Mouse (Mus musculus) NIH3T3 (cell line): ENCODE data around the gene Fancc.
A peak's percentile ranks its signal among the peaks of the same experiment; 100 is the strongest.
"Not testable (repeated sequence)": the region's sequence is repeated elsewhere in the genome, so short reads cannot be mapped to it uniquely, and the experiment has no call there.

ENCODE experiments used
- DNase-seq: peaks from one replicate; pipeline ENCODE4 v3.0.0-alpha.2; 2012; ENCODE audit warnings: low read depth

The Fancc gene

DNA sequence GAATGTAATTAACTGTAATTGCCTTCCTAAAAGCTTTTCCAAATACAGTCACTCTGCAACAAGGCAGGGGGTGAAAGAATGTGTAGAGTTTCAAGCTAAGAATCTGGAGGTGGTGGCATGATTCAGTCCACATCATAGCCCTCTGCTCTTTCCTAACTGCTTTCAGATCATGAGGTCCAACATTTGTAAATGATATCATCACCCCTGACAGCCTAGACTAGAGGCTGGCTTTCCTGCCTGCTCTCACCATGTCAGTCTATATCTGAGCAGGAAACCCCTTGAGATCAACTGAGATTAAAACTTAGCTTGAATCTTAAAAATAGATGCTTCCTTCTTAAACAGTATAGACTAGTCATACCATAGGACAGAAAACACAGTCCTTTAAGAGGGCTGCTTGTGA, 75.9 kb downstream of the Fancc start:
- DNase-seq = peak; percentile 47

DNA sequence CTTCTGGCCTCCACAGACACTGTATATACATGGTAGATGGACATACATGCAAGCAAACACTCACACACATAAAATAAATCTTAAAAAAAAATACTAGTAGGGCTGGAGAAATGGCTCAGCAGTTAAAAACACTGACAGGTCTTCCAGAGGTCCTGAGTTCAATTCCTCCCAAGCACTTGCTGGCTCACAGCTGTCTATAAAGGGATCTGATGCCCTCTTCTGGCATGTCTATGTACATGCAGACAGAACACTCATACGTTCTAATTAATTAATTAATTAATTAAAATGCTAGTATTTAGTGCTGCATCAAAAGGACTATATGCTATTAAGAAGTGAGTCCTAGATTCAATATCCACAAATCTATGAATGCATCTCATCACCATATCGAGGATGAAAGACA, 78.9 kb downstream of the Fancc start:
- DNase-seq = no peak

DNA sequence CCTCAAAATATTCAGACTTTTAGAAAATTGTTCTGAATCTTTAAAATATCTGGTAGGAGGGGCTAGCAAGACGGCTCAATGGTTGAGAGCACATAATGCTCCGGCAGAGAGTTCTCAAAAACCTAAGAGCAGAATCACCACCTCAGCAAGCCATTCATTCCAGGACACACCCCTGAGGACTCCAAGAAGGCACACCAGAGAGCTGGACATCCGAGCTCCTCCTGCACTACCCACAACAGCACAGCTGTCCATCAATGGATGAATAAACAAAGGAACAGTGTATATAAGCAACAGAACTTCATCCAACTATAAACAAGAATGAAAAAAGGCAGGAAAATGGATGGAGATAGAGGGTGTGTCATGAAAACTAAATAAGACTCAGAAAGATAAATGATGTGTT, 80.3 kb downstream of the Fancc start:
- no peak for DNase-seq

DNA sequence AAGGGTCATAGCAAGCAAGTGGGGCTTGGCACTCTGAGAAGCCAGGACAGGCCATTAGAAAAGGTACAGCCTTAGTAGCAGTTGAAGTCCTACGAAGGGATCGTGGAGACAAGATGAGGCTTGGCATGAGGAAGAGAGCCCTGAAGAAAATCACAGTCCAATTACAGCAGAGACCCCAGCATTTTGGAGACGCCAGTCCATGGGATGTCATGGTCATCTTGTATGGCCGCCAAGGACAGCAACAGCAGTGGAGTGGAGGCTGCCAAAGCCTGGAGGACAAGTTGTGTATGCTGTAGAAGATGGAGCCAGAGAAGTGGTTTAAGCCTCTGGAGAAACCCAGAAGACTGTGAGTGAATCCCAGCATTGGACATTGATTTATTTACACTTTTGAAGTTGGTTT, 84.4 kb downstream of the Fancc start:
- no peak for DNase-seq

DNA sequence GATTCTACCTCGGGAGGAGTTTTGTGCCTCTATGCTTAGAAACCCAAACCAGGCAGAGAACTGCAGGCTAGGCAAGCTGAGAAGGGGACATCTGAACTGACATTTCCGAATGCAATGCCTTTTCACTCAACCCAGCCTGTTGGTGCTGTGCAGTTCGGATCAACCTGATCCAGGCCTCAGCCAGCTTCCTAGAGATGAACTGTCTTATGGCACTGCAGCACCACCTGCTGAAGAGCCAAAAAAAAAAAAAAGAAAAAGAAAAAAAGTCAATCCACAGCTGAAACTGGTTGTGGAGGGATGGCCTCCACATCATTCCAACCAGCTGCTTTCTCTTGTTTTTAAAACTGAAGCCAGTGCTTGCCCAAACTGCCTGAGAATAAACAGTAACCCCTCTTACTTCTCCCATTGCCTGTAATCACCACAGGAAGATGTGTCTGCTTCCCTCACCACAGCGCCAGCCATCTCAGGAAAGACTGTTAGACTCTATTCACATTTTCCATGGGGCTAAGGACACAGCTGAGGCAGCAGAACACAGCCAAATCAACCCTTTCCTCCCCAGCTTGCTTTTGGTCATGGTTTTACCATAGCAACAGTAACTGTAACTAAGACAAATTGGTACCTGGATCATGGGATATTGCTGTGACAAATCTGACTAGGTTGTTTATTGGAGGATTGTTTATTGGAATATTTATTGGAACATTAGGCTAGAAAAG, 85.6 kb downstream of the Fancc start:
- DNase-seq = no peak

DNA sequence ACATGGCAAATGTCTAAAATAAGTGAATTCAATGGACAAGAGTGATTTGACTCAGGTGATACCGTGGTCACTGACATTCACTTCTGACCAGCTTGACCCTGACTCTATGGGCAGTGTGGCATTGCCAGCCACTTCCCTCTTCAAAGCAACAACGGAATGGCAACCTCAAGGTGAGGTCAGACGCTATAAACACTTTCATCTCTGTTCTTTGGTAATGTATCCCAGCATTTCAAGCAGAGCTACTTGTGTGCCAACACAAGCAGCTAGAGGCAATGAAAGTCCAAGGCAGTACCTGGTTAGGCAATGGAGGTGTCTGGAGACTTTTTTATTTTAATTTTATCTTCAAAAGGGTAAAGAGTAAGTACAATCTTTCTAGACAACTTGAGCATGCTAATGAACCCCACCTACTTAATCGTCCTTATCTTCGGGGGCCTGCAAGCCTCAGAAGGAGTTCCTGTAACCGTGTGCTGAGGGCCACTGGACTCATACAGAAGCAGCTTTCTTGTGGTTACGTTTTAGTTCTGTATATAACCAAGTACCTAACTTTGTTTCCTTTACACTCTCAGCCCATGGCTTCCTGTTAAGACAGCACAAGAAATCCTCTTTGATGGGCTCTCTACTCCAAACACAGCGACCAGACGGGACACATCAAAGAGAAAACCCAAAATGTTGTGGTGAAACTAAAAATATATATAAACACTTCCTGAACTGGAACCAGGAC, 86.3 kb downstream of the Fancc start:
- DNase-seq = no peak

DNA sequence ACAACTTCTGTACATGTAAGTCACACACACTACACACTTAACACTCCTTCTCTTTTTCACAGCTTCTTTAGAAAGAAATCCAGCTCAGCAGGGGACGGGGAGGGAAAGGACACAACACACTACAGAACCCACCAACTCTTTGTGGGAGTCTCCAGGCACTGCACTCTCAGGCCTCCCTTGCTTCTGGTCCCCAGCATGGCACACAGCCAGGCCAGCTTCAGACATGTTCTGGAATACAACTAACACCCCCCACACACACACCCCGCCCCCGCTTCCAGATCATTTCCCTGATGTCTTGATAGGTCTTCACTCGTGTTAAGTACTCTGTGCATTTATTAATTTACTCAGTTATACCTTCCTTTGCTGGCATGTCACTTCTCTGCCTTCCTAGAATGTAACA, 91.9 kb downstream of the Fancc start:
- no peak for DNase-seq

DNA sequence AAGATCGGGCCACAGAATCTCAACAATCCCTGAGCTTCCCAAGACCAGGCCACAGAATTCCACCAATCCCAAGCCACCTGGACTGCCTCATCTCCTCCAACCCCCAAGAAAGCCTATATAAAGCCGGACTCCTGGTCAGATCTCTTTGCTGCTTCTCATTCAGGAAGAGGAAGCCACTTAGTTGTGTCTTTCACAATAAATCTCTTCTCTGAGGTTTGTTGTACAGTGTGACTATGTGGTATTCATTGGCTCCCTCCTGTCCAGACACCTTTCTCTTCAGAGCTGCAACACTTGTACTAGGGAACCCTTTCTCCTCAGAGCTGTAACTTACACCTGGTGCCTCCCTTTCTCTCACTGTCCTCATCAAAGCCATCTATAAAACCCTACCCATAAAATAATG, 92.4 kb downstream of the Fancc start:
- no peak for DNase-seq

DNA sequence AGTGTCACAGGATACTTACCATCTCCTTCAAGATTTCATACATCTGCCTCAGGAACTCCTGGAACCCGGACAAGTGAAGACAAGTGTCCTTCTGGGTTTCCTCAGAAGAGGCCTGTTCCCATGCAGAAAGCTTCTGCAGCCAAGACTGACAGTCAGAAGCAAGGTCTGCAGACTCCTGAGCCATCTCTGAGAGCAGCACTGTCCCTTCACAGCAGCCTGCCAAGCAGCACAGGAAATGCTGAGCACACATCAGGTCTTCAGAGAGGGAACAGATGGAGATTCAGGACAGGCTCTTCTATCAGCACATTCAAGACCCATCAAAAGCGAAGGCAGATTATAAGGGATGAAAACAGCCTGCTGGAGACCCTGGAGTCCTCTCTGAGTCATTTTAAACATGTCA, 94.3 kb downstream of the Fancc start:
- no peak for DNase-seq

DNA sequence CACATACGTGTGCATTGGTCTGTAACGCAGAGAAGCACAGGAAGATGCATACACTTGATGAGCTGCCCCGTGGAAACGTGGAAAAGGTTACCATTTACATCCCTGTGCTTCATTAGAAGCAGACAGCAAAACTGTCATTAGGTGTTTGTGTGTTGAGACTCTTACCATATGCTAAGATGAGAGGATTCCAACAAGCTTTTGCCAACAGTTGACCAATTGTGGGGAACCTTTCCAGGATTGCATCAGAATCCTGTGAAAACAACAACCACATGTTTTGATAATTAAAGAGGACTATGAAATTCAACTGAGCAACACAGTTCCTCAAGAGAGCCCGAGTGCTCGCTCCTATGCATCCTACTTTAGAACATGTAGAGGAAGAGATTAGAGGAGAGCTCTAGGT, 97.0 kb downstream of the Fancc start:
- peak; percentile 63 for DNase-seq

DNA sequence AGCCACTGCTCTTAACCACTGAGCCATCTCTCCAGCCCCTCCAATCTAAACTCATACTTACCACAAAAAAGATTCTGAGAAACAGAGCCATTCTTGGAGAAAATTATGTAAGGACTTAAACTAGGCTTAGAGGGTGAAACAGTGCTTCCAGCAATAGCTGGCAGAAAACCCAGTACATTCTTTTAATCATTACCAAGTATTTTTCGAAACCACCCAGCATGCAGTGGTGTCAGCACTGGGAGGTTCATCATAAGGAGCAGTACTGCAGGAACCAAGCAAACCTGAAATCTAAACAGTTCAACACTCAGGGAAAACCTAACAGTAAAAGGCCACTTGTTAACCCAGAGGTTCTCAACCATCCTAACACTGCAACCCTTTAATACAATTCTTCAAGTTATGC, 99.7 kb downstream of the Fancc start:
- peak; percentile 39 for DNase-seq

DNA sequence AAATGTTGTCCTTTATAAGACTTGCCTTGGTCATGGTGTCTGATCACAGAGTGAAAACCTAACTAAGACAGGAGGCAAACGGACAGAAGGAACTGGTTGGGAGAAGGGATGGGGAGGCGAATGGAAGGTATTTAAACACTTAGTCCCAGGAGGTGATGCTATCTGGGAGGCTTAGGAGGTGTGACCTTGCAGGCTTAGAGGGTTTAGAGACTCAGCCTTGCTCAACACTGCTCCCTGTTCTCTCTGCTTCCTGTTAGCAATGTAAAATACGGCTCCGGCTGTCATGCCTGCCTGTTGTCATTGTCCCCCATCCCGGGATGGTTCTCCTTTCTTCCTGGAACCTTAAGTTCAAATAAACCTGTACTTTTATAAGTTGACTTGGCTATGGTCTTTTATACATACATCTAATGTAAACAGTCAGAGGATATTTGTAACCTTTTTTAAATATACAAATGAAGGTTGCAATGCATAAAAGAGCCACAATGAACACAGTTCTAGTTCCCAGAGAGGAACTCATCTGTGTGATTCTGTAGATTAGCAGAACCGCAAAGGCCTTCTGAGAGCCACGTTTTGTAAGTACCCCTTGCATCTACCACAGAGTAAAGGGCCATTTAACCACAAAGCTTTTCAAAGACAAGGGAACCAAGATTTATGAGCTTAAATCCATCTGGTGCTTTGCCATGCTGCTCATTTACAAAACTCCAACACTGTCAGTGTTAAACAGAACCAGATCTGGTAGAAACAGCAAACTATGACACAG, 102.6 kb downstream of the Fancc start:
- DNase-seq = no peak

DNA sequence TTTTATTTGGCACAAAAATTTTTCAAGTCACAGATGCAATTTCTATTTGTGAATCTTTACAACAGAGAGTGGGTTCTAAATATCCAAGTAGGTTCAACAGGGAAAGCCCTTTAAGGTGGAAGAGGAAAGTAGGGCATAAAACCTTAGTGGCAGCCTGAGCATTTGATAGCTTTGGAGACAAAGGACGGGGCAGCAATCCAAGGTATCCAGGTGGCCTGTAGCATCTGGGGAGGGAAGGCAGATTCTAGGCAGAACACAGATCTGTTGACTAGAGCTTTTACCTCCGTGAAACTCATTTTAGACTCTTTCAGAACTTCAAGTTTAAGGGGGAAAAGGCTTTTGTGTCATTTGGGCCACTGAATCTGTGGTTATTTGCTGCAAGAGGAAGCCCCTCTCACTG, 111.8 kb downstream of the Fancc start:
- DNase-seq = no peak

DNA sequence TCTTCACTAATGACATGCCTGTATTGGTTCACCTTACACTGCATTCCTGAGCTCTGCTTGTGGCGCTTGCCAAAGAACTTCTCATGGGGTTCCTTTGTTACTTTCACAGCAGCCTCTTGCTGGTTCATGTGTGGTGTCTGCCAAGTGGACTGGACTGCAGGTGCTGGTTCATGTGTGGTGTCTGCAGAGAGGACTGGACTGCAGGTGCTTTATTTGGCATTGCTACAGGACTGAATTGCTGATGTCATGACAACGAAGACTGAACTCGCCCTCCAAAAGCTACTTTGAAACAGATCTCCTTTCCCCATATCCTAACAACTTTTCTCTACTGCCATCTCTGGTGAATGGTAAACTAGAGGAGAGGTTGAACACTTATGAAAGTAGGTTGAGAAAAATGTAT, 112.3 kb downstream of the Fancc start:
- DNase-seq = no peak

DNA sequence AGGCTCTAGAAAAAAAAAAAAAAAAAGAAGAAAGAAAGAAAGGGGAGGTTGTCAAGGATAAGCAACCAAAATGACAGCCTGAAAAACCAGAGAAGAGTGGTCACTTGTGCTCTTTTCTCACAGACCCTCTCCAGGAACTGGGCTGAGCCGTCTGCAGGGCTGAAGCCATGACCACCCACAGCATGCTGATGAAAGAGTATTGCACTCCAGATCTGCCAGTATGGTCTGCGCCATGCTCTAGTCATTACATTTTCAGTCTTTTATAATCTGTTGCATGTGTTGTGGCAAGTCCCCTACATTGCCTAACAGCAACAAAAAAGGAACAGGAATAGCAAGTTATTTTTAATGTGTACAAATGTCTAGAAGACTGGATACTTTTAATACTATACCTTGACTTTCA, 114.9 kb downstream of the Fancc start:
- no peak for DNase-seq

DNA sequence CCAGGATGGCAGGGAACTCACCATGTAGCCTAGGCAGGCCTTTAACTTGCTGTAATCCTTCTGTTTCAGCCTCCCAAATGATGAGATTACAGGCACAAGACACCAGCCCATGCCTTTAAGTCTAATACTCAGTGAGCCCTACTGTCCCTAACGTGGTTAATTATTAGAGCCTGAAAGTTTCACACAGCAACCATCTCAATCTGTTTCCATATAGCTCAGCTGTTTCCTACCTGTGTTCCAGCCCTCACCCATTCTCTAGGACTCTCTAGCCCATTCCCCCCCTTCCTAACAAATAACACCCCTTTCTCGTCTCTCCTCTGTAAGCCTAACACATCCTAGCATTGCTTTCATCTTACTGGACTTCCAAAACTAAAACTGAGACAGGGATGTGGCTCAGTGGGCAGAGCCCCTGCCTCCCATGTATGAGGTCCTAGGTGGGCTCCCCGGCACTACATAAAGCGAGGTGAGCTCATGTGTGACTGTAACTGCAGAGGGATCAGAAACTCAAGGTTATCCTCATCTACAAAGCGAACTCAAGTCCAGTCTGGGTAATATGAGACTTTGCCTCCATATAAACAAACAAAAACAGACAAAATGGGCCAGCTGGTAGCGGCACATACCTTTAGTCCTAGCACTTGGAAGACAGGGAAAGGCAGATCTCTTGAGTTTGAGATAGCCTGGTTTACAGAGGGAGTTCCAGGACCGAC, 123.5 kb downstream of the Fancc start:
- DNase-seq = no peak

DNA sequence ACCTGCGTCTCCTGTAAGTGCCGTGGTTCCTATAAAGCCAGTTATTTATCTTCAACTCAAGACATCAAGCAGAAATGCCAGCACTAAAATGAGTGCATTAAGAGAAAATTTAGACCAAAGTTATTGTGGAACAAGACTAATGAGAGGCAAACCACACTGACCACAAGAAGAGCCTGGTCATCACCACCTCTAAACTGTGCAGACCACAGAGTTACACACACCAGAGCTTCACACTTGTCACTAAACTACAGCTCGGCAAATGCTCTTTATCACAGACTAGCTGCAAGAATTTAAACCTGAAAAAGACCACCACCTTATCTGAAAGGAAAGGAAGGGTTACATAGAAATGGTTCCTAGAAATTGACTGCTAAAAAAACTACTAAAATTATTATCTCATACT, 135.3 kb downstream of the Fancc start:
- DNase-seq = no peak

DNA sequence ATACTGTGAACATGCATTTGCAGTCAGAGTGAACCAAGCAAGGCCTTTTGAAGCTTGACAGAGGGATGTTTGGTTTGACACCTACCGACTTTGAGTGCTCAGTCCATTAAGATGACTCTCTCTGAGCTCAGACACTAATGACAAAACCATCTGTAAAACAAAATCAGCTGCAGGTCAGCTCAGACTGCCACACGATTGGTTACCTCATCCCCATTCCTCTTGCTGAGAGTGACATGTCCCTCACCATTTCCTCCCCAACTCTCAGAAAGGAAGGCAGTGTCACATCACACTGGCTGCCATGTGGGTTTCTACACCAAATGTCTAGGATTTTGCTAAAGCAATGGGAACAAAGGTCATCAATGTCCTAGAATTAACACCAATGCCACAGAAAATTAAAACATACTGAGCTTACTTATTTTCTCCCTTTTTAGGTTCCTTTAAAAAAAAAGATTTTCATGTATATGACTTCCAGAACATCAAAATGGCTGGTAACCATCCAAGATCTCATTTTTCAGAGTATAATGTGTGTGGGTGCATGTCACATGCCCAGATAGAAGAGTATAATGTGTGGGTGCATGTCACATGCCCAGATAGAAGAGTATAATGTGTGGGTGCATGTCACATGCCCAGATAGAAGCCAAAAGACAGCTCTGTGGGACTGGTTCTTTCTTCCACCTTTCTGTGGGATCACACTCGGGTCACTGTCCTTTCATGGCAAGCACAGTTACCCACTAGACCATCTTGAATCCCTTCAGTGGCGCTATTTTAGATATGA, 136.8 kb downstream of the Fancc start:
- DNase-seq = no peak

DNA sequence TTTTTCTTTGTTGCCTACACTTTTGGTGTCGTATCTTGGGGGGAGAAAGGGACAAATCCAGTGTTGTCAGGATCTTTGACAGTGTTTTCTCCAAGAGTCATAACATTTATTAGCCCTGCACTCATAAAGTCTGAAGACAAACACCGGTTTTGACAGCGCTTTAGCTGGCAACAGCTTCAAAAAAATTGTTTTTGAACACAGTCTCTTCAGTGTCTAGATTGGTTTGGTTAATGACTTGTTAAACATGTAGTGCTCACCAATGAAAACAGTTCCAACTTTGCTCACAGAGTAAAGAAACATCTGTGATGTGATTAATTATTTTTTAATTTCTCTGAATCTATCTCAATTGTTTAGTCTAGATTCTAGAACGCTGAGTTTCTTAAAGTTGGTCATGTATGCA, 137.7 kb downstream of the Fancc start:
- no peak for DNase-seq

DNA sequence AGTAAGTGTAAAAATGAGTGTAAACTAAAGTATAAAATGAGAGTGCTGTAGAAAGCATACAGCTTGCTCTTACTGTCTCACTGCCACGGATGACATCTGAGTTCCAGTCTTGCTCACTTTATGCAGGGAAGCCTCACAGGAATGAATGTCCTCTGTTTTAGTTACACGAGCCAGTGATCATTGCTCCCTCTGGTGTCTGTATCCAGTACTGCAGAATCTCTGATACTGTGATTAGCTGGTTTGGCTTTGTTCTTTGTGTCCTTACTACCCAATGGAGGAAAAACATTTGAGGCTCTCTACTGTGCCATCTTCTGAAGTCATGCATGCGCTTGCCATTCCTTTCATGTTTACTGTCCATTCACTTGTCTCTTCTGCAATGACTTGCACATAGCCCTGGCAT, 140.5 kb downstream of the Fancc start:
- DNase-seq = peak; percentile 78

DNA sequence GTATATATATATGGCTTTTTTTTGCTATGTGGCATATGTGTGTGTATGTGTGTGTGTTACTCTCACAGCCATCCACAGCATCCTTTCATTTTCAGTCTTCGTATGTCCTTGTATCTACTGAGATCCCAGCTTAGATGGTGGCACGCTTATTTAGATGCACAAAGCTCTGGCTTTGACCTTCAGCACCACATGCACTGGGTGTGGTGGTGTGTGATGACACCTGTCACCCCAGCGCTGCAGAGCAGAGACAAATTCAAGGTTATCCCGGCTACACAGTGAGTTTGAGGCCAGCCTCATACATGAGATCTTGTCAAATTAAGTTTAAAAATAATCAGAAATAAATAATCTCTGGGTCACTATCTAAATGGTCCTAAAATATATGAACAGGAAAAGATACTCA, 141.0 kb downstream of the Fancc start:
- DNase-seq = no peak

DNA sequence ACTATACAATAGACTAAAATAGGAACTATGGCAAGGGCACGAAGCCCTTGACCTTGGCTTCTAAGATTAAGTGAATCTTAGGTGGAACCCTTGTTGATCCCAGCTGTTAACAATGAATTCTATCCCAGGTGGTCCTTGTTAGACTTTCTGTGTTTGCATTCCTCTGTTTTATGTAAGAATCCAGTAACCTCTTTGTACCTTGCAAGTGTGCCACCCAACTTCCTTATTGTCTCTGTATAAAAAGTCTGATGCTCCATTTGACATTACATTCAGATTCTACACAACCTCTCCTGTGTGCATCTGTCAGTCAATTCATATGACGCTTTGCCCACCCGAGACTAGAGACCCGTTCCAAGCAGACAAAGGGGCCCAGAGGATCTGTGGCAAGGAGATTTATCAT, 143.8 kb downstream of the Fancc start:
- DNase-seq = not testable (repeated sequence)
